Mouse (Mus musculus) small intestine, adult 2 months (tissue): ENCODE results near the gene Themis.

Experiments
- CTCF ChIP-seq: fragments of 200-500 bp; IDR thresholded peaks from 2 replicates; pipeline ENCODE4 v1.5.1; 2012; ENCODE audit warnings: low read depth, mild to moderate bottlenecking, control low read depth, inconsistent platforms, low read length, moderate library complexity, mixed read lengths; ENCODE audit not compliant: insufficient replicate concordance, insufficient read length; ENCODE audit errors: extremely low read depth
- POLR2A ChIP-seq: fragments of 200-500 bp; IDR thresholded peaks from 2 replicates; pipeline ENCODE4 v1.6.1; 2012; ENCODE audit warnings: low read depth, mild to moderate bottlenecking, control low read depth, inconsistent platforms, low read length, moderate library complexity

DNA sequence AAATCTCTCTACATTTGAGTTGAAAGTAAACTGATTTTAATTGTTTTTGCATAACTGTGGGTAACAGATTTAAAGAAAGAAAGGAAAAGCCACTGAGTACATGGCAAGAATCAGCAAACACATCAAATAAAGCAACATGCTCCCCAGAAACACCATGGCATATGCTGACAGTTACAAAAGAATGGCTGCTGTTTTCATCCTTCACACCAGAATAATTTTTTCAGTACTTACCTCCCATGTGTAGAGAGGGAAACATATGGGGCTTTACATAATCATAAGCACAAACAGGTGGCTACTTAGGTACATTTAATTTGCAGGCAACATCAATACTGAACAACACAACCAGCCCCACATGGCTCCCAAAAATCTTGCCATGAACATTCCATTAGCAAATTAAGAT is 86.8 kb downstream of the Themis start:
- TF ChIP-seq CTCF: no peak
- TF ChIP-seq POLR2A: no peak
